Mouse (Mus musculus): ENCODE data around the gene Btbd35f10.
"Not testable (repeated sequence)": the region's sequence is repeated elsewhere in the genome, so short reads cannot be mapped to it uniquely, and the experiment has no call there.

Btbd35f10 gene

GRCm38 (mm10) chrX:3752785-3753184, at the start of gene Btbd35f10:
Gene Btbd35f10, minus strand, starts transcription at chrX:3752885.
- in situ Hi-C loops (cut with MboI; ENCODE audit: low sequenced_read_pairs): not testable (repeated sequence)
